Mouse (Mus musculus) G1E (cell line): ENCODE data around the gene Pcdh15.

Source experiments
- CTCF ChIP-seq: IDR thresholded peaks from 2 replicates; pipeline ENCODE4 v1.5.1; 2012; ENCODE audit warnings: low read depth, low read length, inconsistent platforms, mixed read lengths
- GATA1 ChIP-seq: IDR thresholded peaks from 2 replicates; pipeline ENCODE4 v1.6.1; 2012; ENCODE audit warnings: borderline replicate concordance, low read length, inconsistent platforms, mixed read lengths
- POLR2AphosphoS5 ChIP-seq: IDR thresholded peaks from 2 replicates; pipeline ENCODE4 v1.6.1; 2012; ENCODE audit warnings: low read depth, low read length, inconsistent platforms; ENCODE audit not compliant: insufficient replicate concordance

GRCm38 (mm10) chr10:74129665-74130064 lies 1030.5 kb downstream of the Pcdh15 start:
- TF ChIP-seq CTCF (no peak), POLR2AphosphoS5 (no peak), GATA1 (no peak)
